Mouse (Mus musculus): ENCODE results near the gene Rrp7a. TPM values are rescaled to one million over a fixed set of nuclear protein-coding genes. Genes with fewer than 3 reads are reported as not detected.

Gene Rrp7a
- polyA plus RNA-seq, 1 experiment from 2014 or later: 33.7 TPM

Other genes starting within 250 kb of the Rrp7a start
- 6.7 and 7.2 TPM in 2 replicates for gene Tcf20, start 134.9 kb downstream of the Rrp7a start, polyA plus RNA-seq (2014; fragmentation: Nextera tagmentation; extraction: Ambion mirVana)
- gene Nfam1, start 89.5 kb downstream of the Rrp7a start, polyA plus RNA-seq (2014; fragmentation: Nextera tagmentation; extraction: Ambion mirVana): 1.9 and 2.6 TPM in 2 replicates
- gene Serhl, start 33.3 kb downstream of the Rrp7a start, polyA plus RNA-seq (2014; fragmentation: Nextera tagmentation; extraction: Ambion mirVana): 63.9 and 80.1 TPM in 2 replicates
- 76.9 and 79.2 TPM in 2 replicates for gene Poldip3, start 26.6 kb upstream of the Rrp7a start, polyA plus RNA-seq (2014; fragmentation: Nextera tagmentation; extraction: Ambion mirVana)
- 161 and 163 TPM in 2 replicates for gene Cyb5r3, start 49.8 kb upstream of the Rrp7a start, polyA plus RNA-seq (2014; fragmentation: Nextera tagmentation; extraction: Ambion mirVana)
- gene A4galt, start 129.0 kb upstream of the Rrp7a start, polyA plus RNA-seq (2014; fragmentation: Nextera tagmentation; extraction: Ambion mirVana): 0.43 and 0.88 TPM in 2 replicates
- gene Arfgap3, start 227.4 kb upstream of the Rrp7a start, polyA plus RNA-seq (2014; fragmentation: Nextera tagmentation; extraction: Ambion mirVana): 28.5 and 33.3 TPM in 2 replicates